Mouse (Mus musculus): Measurements from ENCODE around the gene Madd. TPM values are rescaled to one million over a fixed set of nuclear protein-coding genes. Genes with fewer than 3 reads are reported as not detected.

Gene Madd
- polyA plus RNA-seq, 1 experiment from 2014 or later: 6.8 TPM

GRCm38 (mm10) chr2:91164991-91165390 is 18.6 kb downstream of the Madd start:
- Histone ChIP-seq H3K27me3 (ENCODE audit: control insufficient read depth, insufficient read depth, low read length) (no peaks in the 10 kb centered on the region), H3K4me3 (ENCODE audit: low read depth, low read length) (no peak overlapping the region), H3K4me2 (ENCODE audit: low read depth, severe bottlenecking) (no peak overlapping the region), H3K9ac (ENCODE audit: low read length) (no peak overlapping the region), H3K9me3 (ENCODE audit: control insufficient read depth, low read length) (no peaks in the 10 kb centered on the region), H3K27ac (replicated peaks; ENCODE audit: low read depth, low read length) (no peak overlapping the region), H3K4me1 (ENCODE audit: control insufficient read depth, insufficient read depth, low read length) (no peaks in the 10 kb centered on the region), H3K36me3 (ENCODE audit: control insufficient read depth, insufficient read depth, low read length) (peaks cover 3% of the 10 kb centered on the region)
- DNase-seq (ENCODE audit: low spot score): no peak
- WGBS: 89% methylated on average over 6 of the region's 6 CpGs
- no peak for ATAC-seq (ENCODE audit: insufficient number of reproducible peaks, low FRiP score, low TSS enrichment, low read depth)

- no peak overlapping the region for H3K27ac ChIP-seq (replicated peaks; ENCODE audit: low read depth, low read length)
- no peak overlapping the region for H3K9ac ChIP-seq (ENCODE audit: low read length)
- 89% methylated on average over 5 of the region's 5 CpGs for WGBS
- ATAC-seq (ENCODE audit: insufficient number of reproducible peaks, low FRiP score, low TSS enrichment, low read depth) (no peak), DNase-seq (ENCODE audit: low spot score) (no peak)
- H3K9me3 ChIP-seq (ENCODE audit: control insufficient read depth, low read length): no peaks in the 10 kb centered on the region
- H3K27me3 ChIP-seq (ENCODE audit: control insufficient read depth, insufficient read depth, low read length): no peaks in the 10 kb centered on the region
- H3K4me3 ChIP-seq (ENCODE audit: low read depth, low read length): no peak overlapping the region
- H3K4me2 ChIP-seq (ENCODE audit: low read depth, severe bottlenecking): no peak overlapping the region
- peaks cover 3% of the 10 kb centered on the region for H3K36me3 ChIP-seq (ENCODE audit: control insufficient read depth, insufficient read depth, low read length)
- no peaks in the 10 kb centered on the region for H3K4me1 ChIP-seq (ENCODE audit: control insufficient read depth, insufficient read depth, low read length)
Measured at GRCm38 (mm10) chr2:91163532-91163931, 20.1 kb downstream of the Madd start.

GRCm38 (mm10) chr2:91162952-91163351 is 20.7 kb downstream of the Madd start:
- Histone ChIP-seq H3K36me3 (ENCODE audit: control insufficient read depth, insufficient read depth, low read length) (peaks cover 3% of the 10 kb centered on the region), H3K4me2 (ENCODE audit: low read depth, severe bottlenecking) (no peak overlapping the region), H3K27me3 (ENCODE audit: control insufficient read depth, insufficient read depth, low read length) (no peaks in the 10 kb centered on the region), H3K9ac (ENCODE audit: low read length) (no peak overlapping the region), H3K27ac (replicated peaks; ENCODE audit: low read depth, low read length) (no peak overlapping the region), H3K4me3 (ENCODE audit: low read depth, low read length) (no peak overlapping the region), H3K9me3 (ENCODE audit: control insufficient read depth, low read length) (no peaks in the 10 kb centered on the region), H3K4me1 (ENCODE audit: control insufficient read depth, insufficient read depth, low read length) (no peaks in the 10 kb centered on the region)
- no peak for ATAC-seq (ENCODE audit: insufficient number of reproducible peaks, low FRiP score, low TSS enrichment, low read depth)
- WGBS: 78% methylated on average over 4 of the region's 4 CpGs
- DNase-seq (ENCODE audit: low spot score): no peak

DNA sequence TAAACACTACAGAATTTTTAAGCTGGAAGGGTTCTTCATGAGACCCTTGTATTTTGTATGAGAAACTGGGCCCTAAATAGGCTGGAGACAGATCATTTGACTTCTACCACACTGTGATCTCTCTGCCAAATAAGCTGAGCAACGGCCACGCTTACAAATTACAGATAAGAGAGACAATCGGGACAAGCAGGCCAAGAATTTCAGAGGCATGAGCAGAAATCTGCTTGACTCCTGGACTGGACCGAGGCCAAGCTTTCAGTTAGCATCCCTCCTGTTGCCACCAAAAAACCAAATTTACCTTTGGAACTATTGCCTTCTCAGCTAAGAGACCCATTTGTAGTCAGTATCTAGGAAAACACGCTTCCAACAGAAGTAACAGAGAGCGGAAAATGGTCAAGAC is 23.0 kb downstream of the Madd start:
- Histone ChIP-seq H3K9me3 (ENCODE audit: control insufficient read depth, low read length) (no peaks in the 10 kb centered on the region), H3K27ac (replicated peaks; ENCODE audit: low read depth, low read length) (no peak overlapping the region), H3K36me3 (ENCODE audit: control insufficient read depth, insufficient read depth, low read length) (no peaks in the 10 kb centered on the region; the same call in 1 of the 2 replicates), H3K4me1 (ENCODE audit: control insufficient read depth, insufficient read depth, low read length) (no peaks in the 10 kb centered on the region), H3K27me3 (ENCODE audit: control insufficient read depth, insufficient read depth, low read length) (no peaks in the 10 kb centered on the region), H3K9ac (ENCODE audit: low read length) (no peak overlapping the region), H3K4me2 (ENCODE audit: low read depth, severe bottlenecking) (no peak overlapping the region), H3K4me3 (ENCODE audit: low read depth, low read length) (no peak overlapping the region)
- DNase-seq (ENCODE audit: low spot score): no peak
- ATAC-seq (ENCODE audit: insufficient number of reproducible peaks, low FRiP score, low TSS enrichment, low read depth): no peak
- WGBS: 89% methylated on average over 6 of the region's 6 CpGs

- Histone ChIP-seq H3K4me3 (ENCODE audit: low read depth, low read length) (no peak overlapping the region), H3K9ac (ENCODE audit: low read length) (no peak overlapping the region), H3K4me2 (ENCODE audit: low read depth, severe bottlenecking) (no peak overlapping the region), H3K36me3 (ENCODE audit: control insufficient read depth, insufficient read depth, low read length) (peaks cover 2% of the 10 kb centered on the region; the same call in 1 of the 2 replicates), H3K27me3 (ENCODE audit: control insufficient read depth, insufficient read depth, low read length) (no peaks in the 10 kb centered on the region), H3K4me1 (ENCODE audit: control insufficient read depth, insufficient read depth, low read length) (no peaks in the 10 kb centered on the region), H3K27ac (replicated peaks; ENCODE audit: low read depth, low read length) (no peak overlapping the region), H3K9me3 (ENCODE audit: control insufficient read depth, low read length) (no peaks in the 10 kb centered on the region)
- 18% methylated on average over 6 of the region's 6 CpGs for WGBS
- DNase-seq (ENCODE audit: low spot score) (no peak), ATAC-seq (ENCODE audit: insufficient number of reproducible peaks, low FRiP score, low TSS enrichment, low read depth) (no peak)
Measured at GRCm38 (mm10) chr2:91157002-91157752, 26.5 kb downstream of the Madd start.

- Histone ChIP-seq H3K9me3 (ENCODE audit: control insufficient read depth, low read length) (no peaks in the 10 kb centered on the region), H3K27ac (replicated peaks; ENCODE audit: low read depth, low read length) (no peak overlapping the region), H3K9ac (ENCODE audit: low read length) (no peak overlapping the region), H3K36me3 (ENCODE audit: control insufficient read depth, insufficient read depth, low read length) (peaks cover 2% of the 10 kb centered on the region; the same call in 1 of the 2 replicates), H3K27me3 (ENCODE audit: control insufficient read depth, insufficient read depth, low read length) (no peaks in the 10 kb centered on the region), H3K4me2 (ENCODE audit: low read depth, severe bottlenecking) (no peak overlapping the region), H3K4me3 (ENCODE audit: low read depth, low read length) (no peak overlapping the region), H3K4me1 (ENCODE audit: control insufficient read depth, insufficient read depth, low read length) (no peaks in the 10 kb centered on the region)
- DNase-seq (ENCODE audit: low spot score): no peak
- ATAC-seq (ENCODE audit: insufficient number of reproducible peaks, low FRiP score, low TSS enrichment, low read depth): no peak
- WGBS: 93% methylated on average over 3 of the region's 3 CpGs
Measured at GRCm38 (mm10) chr2:91154091-91154490, 29.5 kb downstream of the Madd start.

DNA sequence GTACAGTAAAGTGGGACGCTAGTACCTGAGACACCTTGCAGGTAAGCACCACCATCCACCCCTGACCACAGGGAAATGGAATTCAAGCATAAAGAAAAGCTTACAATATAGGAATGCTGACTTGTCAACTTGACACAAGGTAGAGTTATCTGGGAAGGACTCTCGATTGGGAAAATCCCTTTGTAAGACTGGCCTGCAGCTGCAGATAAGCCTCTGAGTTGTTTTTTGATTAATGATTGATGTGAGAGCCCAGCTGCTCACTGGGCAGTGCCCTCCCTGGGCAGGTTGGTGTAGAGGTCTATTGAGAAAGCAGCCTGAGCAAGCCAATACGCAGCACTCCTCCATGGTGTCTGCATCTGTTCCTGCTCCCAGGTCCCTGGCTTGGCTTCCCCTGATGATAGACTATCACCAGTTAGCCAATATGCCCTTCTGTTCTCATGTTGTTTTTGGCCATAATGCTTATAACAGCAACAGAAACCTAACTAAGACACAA is 30.7 kb downstream of the Madd start:
- Histone ChIP-seq H3K27ac (replicated peaks; ENCODE audit: low read depth, low read length) (no peak overlapping the region), H3K9ac (ENCODE audit: low read length) (no peak overlapping the region), H3K4me2 (ENCODE audit: low read depth, severe bottlenecking) (no peak overlapping the region), H3K9me3 (ENCODE audit: control insufficient read depth, low read length) (no peaks in the 10 kb centered on the region), H3K27me3 (ENCODE audit: control insufficient read depth, insufficient read depth, low read length) (no peaks in the 10 kb centered on the region), H3K4me1 (ENCODE audit: control insufficient read depth, insufficient read depth, low read length) (no peaks in the 10 kb centered on the region), H3K4me3 (ENCODE audit: low read depth, low read length) (no peak overlapping the region), H3K36me3 (ENCODE audit: control insufficient read depth, insufficient read depth, low read length) (peaks cover 2% of the 10 kb centered on the region; the same call in 1 of the 2 replicates)
- 83% methylated on average over 3 of the region's 3 CpGs for WGBS
- ATAC-seq (ENCODE audit: insufficient number of reproducible peaks, low FRiP score, low TSS enrichment, low read depth): no peak
- no peak for DNase-seq (ENCODE audit: low spot score)

GRCm38 (mm10) chr2:91151331-91151730 is 32.3 kb downstream of the Madd start:
- Histone ChIP-seq H3K4me1 (ENCODE audit: control insufficient read depth, insufficient read depth, low read length) (no peaks in the 10 kb centered on the region), H3K36me3 (ENCODE audit: control insufficient read depth, insufficient read depth, low read length) (peaks cover 2% of the 10 kb centered on the region; the same call in 1 of the 2 replicates), H3K9ac (ENCODE audit: low read length) (no peak overlapping the region), H3K4me2 (ENCODE audit: low read depth, severe bottlenecking) (no peak overlapping the region), H3K4me3 (ENCODE audit: low read depth, low read length) (no peak overlapping the region), H3K27me3 (ENCODE audit: control insufficient read depth, insufficient read depth, low read length) (no peaks in the 10 kb centered on the region), H3K27ac (replicated peaks; ENCODE audit: low read depth, low read length) (no peak overlapping the region), H3K9me3 (ENCODE audit: control insufficient read depth, low read length) (no peaks in the 10 kb centered on the region)
- DNase-seq (ENCODE audit: low spot score) (no peak), ATAC-seq (ENCODE audit: insufficient number of reproducible peaks, low FRiP score, low TSS enrichment, low read depth) (no peak)
- 70% methylated on average over 1 of the region's 1 CpGs for WGBS
